Mouse (Mus musculus): ENCODE data around the gene Plekhb1. TPM values are rescaled to one million over a fixed set of nuclear protein-coding genes. Genes with fewer than 3 reads are reported as not detected.

Gene Plekhb1
- polyA plus RNA-seq (2015; fragmentation: Nextera tagmentation; extraction: Ambion mirVana), result 9.7 and 17.4 TPM in 2 replicates

- Histone ChIP-seq H3K9ac (ENCODE audit: low read depth, low read length) (peak within 1 kb of the TSS; percentile 28; the same call in 1 of the 2 replicates), H3K4me3 (ENCODE audit: low read depth, low read length) (no peak within 1 kb of the TSS), H3K27me3 (ENCODE audit: control insufficient read depth, insufficient read depth, low read depth, low read length) (no peaks in the 10 kb centered on the region), H3K9me3 (replicated peaks; ENCODE audit: control insufficient read depth, low read length, poor library complexity, severe bottlenecking) (no peaks in the 10 kb centered on the region), H3K4me1 (ENCODE audit: control insufficient read depth, insufficient read depth, low read length) (peaks cover 8% of the 10 kb centered on the region), H3K27ac (ENCODE audit: low read length) (no peak within 1 kb of the TSS), H3K4me2 (ENCODE audit: low read length) (peak within 1 kb of the TSS; percentile 37), H3K36me3 (ENCODE audit: control insufficient read depth, insufficient read depth, low read length) (no peaks in the 10 kb centered on the region)
- ATAC-seq, result no peak
- WGBS, result 40% methylated on average over 8 of the region's 8 CpGs
Measured at GRCm38 (mm10) chr7:100662231-100662630, at the start of gene Plekhb1. Plekhb1 (minus strand) TSS chr7:100662414.

- Histone ChIP-seq H3K36me3 (ENCODE audit: control insufficient read depth, insufficient read depth, low read length) (no peaks in the 10 kb centered on the region), H3K4me3 (ENCODE audit: low read depth, low read length) (peak overlapping the region; percentile 95), H3K9ac (ENCODE audit: low read depth, low read length) (peak overlapping the region; percentile 98), H3K9me3 (replicated peaks; ENCODE audit: control insufficient read depth, low read length, poor library complexity, severe bottlenecking) (no peaks in the 10 kb centered on the region), H3K4me1 (ENCODE audit: control insufficient read depth, insufficient read depth, low read length) (peaks cover 19% of the 10 kb centered on the region), H3K27ac (ENCODE audit: low read length) (peak overlapping the region; percentile 100), H3K27me3 (ENCODE audit: control insufficient read depth, insufficient read depth, low read depth, low read length) (no peaks in the 10 kb centered on the region), H3K4me2 (ENCODE audit: low read length) (peak overlapping the region; percentile 68)
- WGBS, result under 1% methylated on average over 20 of the region's 23 CpGs
- ATAC-seq, result peak; percentile 52
Measured at GRCm38 (mm10) chr7:100706883-100707480, 44.8 kb upstream of the Plekhb1 start.

DNA sequence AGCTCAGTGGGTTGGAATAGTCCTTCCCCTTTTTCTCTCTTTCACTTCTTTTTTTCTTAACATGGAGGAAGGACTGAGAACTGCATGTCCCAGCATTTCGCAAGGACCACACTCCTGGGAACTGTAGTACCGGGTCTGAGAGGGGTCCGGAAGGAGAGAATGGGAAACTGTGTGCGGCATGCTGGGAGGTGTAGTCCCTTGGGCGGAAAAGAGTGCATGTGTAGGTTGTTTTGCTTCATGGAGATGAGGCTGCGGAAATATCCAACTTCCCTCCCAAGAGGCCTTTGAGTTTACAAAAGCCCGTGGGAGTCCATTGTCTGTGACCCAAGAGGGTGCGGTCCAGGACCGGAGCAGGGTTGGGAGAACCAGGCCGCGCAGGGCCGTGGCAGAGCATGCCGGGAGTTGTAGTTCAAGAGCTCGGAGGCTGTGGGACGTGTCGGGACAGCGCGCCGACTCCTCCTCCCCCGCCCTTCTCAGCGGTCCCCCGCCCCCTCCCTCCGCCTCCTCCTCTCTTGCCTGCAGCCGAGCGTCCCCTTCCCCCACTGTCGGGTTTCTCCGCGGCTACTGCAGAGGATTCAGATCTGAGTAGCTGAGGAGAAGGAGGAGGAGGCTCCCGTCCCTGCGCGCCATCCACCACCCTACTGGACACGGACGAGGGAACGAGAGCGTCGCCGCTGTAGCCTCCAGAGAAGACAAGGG, 44.1 kb upstream of the Plekhb1 start, which contains the start of gene Fam168a:
TSS of gene Fam168a (plus strand) at position 493 of the 699 bp plus-strand sequence.
- Histone ChIP-seq H3K9ac (ENCODE audit: low read depth, low read length) (peak within 1 kb of the TSS; percentile 98), H3K4me2 (ENCODE audit: low read length) (peak within 1 kb of the TSS; percentile 68), H3K27me3 (ENCODE audit: control insufficient read depth, insufficient read depth, low read depth, low read length) (no peaks in the 10 kb centered on the region), H3K36me3 (ENCODE audit: control insufficient read depth, insufficient read depth, low read length) (no peaks in the 10 kb centered on the region), H3K4me1 (ENCODE audit: control insufficient read depth, insufficient read depth, low read length) (peaks cover 17% of the 10 kb centered on the region), H3K27ac (ENCODE audit: low read length) (peak within 1 kb of the TSS; percentile 100), H3K4me3 (ENCODE audit: low read depth, low read length) (peak within 1 kb of the TSS; percentile 95), H3K9me3 (replicated peaks; ENCODE audit: control insufficient read depth, low read length, poor library complexity, severe bottlenecking) (no peaks in the 10 kb centered on the region)
- peak; percentile 99 for ATAC-seq
- WGBS, result under 1% methylated on average over 34 of the region's 37 CpGs

DNA sequence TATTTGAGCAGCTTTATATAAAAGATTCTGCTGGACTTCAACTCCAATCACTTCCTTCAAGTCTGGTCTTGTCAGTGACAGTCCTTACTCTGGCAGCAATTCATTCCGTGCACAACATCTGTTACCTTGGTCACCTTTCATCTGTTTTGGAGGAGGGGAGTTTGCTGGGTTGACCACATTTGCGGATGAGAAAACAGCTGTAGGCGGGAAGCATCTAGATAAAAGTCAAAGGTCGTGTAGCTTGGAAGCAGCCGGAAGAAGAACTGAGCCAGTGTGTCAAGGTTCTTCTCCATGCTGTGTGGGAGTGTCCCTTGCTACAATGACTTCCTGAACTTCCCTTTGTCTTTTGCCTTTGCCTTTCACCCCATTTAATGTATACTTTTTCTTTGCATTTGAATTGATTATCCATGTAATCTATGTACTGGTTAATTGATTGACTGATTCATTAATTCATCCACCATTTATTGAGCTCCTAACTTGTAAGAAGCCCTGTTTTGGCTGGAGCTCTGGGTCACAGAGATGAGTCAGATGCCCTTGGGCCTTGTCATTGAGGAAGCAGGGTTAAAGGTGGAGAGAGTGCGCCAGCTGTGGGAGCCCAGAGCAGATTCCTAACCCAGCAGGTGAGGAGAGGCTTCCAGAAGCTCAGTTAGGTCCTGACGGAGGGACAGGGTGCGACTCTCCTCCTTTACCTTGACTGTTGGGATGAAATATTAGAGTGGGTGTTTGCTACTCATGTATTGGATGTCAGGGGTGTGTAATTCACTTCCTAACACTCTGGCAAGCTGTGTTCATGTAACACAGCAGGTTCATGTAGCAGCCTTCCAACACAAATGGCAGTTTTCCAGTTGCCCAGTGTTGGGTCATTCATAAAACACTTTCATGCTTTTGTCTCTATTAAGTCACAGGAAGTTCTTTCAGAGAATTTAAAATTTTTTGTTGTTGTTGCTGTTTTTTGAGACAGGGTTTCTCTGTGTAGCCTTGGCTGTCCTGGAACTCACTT, 37.9 kb upstream of the Plekhb1 start:
- Histone ChIP-seq H3K36me3 (ENCODE audit: control insufficient read depth, insufficient read depth, low read length) (no peaks in the 10 kb centered on the region), H3K9me3 (replicated peaks; ENCODE audit: control insufficient read depth, low read length, poor library complexity, severe bottlenecking) (no peaks in the 10 kb centered on the region), H3K27ac (ENCODE audit: low read length) (no peak overlapping the region), H3K4me1 (ENCODE audit: control insufficient read depth, insufficient read depth, low read length) (no peaks in the 10 kb centered on the region), H3K4me2 (ENCODE audit: low read length) (no peak overlapping the region), H3K4me3 (ENCODE audit: low read depth, low read length) (no peak overlapping the region), H3K9ac (ENCODE audit: low read depth, low read length) (no peak overlapping the region), H3K27me3 (ENCODE audit: control insufficient read depth, insufficient read depth, low read depth, low read length) (no peaks in the 10 kb centered on the region)
- ATAC-seq, result no peak
- 59% methylated on average over 8 of the region's 8 CpGs for WGBS

GRCm38 (mm10) chr7:100693199-100693598, 31.0 kb upstream of the Plekhb1 start:
- no peaks in the 10 kb centered on the region for H3K9me3 ChIP-seq (replicated peaks; ENCODE audit: control insufficient read depth, low read length, poor library complexity, severe bottlenecking)
- WGBS, result 74% methylated on average over 8 of the region's 8 CpGs
- H3K4me3 ChIP-seq (ENCODE audit: low read depth, low read length), result no peak overlapping the region
- H3K9ac ChIP-seq (ENCODE audit: low read depth, low read length), result no peak overlapping the region
- no peaks in the 10 kb centered on the region for H3K36me3 ChIP-seq (ENCODE audit: control insufficient read depth, insufficient read depth, low read length)
- no peaks in the 10 kb centered on the region for H3K4me1 ChIP-seq (ENCODE audit: control insufficient read depth, insufficient read depth, low read length)
- H3K4me2 ChIP-seq (ENCODE audit: low read length), result no peak overlapping the region
- ATAC-seq, result no peak
- no peak overlapping the region for H3K27ac ChIP-seq (ENCODE audit: low read length)
- no peaks in the 10 kb centered on the region for H3K27me3 ChIP-seq (ENCODE audit: control insufficient read depth, insufficient read depth, low read depth, low read length)

DNA sequence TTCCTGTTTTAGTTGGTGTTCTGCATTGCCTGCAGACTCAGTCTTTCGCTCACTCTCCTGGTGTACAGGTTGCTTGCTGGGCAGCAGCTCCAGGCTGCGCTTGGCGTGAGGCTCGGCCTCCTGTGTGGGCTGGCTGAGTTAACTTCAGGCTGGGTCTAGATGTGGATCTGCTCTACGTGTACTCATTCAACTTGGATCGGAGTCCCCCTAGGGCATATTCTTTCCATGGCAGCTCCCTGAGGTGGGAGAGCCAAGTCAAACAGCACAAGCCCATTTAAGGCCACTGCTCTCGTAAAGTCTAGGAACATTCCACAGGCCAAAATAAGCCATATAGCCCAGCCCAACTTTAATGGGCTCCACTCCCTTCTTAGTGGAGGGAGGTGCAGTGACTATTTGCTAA, 26.3 kb upstream of the Plekhb1 start:
- no peaks in the 10 kb centered on the region for H3K9me3 ChIP-seq (replicated peaks; ENCODE audit: control insufficient read depth, low read length, poor library complexity, severe bottlenecking)
- WGBS, result 90% methylated on average over 7 of the region's 7 CpGs
- H3K27ac ChIP-seq (ENCODE audit: low read length), result no peak overlapping the region
- H3K36me3 ChIP-seq (ENCODE audit: control insufficient read depth, insufficient read depth, low read length), result no peaks in the 10 kb centered on the region
- no peaks in the 10 kb centered on the region for H3K27me3 ChIP-seq (ENCODE audit: control insufficient read depth, insufficient read depth, low read depth, low read length)
- no peaks in the 10 kb centered on the region for H3K4me1 ChIP-seq (ENCODE audit: control insufficient read depth, insufficient read depth, low read length)
- H3K9ac ChIP-seq (ENCODE audit: low read depth, low read length), result no peak overlapping the region
- no peak overlapping the region for H3K4me3 ChIP-seq (ENCODE audit: low read depth, low read length)
- no peak for ATAC-seq
- H3K4me2 ChIP-seq (ENCODE audit: low read length), result no peak overlapping the region

DNA sequence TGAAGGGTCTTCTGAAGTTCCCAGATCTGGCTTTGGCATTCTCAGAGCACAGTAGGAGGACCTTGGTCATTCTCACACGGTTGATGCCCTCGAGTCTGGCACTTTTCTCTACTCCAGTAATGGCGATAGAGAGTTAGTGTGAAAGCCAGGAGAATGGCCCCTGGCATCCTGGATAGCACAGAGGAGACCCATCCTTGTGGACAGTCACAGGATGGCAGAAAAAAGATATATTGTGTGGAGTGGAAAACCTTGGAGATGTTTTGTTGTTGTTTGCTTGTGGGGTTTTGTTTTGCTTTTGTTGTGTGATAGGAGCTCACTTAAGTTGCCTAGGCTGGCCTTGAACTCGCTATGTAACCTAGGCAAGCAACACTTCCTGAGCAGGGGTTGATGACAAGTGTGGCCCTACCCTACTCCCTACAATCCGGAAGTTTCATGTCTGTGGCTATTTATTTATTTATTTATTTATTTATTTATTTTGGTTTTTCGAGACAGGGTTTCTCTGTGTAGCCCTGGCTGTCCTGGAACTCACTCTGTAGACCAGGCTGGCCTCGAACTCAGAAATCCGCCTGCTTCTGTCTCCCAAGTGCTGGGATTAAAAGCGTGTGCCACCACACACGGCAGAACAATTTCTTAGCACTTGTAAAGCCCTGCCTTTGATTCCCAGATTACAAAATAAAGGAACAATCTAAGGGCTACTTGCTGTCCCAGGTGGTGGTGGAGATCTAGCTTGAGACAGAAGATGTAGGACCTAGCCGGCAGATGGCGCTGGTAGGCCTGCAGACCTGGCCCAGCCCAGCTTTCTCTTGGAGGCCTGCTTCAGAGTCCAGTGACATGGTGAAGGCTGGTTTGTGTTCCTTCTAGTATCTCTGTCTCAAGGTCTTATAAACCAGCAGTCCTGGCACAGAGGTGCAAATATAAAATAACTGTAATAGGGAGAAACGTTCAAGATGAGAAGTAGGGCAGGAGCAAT, 23.1 kb upstream of the Plekhb1 start:
- H3K27ac ChIP-seq (ENCODE audit: low read length), result no peak overlapping the region
- no peak overlapping the region for H3K9ac ChIP-seq (ENCODE audit: low read depth, low read length)
- WGBS, result 43% methylated on average over 13 of the region's 13 CpGs

GRCm38 (mm10) chr7:100684538-100684937, 22.3 kb upstream of the Plekhb1 start:
- Histone ChIP-seq H3K9me3 (replicated peaks; ENCODE audit: control insufficient read depth, low read length, poor library complexity, severe bottlenecking) (no peaks in the 10 kb centered on the region), H3K27ac (ENCODE audit: low read length) (no peak overlapping the region), H3K9ac (ENCODE audit: low read depth, low read length) (no peak overlapping the region), H3K4me2 (ENCODE audit: low read length) (no peak overlapping the region), H3K4me1 (ENCODE audit: control insufficient read depth, insufficient read depth, low read length) (no peaks in the 10 kb centered on the region), H3K27me3 (ENCODE audit: control insufficient read depth, insufficient read depth, low read depth, low read length) (no peaks in the 10 kb centered on the region), H3K36me3 (ENCODE audit: control insufficient read depth, insufficient read depth, low read length) (no peaks in the 10 kb centered on the region), H3K4me3 (ENCODE audit: low read depth, low read length) (no peak overlapping the region)
- no peak for ATAC-seq
- 56% methylated on average over 7 of the region's 7 CpGs for WGBS

More for the DNA sequence above, 23.1 kb upstream of the Plekhb1 start:
- Histone ChIP-seq H3K4me2 (ENCODE audit: low read length) (no peak overlapping the region), H3K27me3 (ENCODE audit: control insufficient read depth, insufficient read depth, low read depth, low read length) (no peaks in the 10 kb centered on the region), H3K4me3 (ENCODE audit: low read depth, low read length) (no peak overlapping the region), H3K36me3 (ENCODE audit: control insufficient read depth, insufficient read depth, low read length) (no peaks in the 10 kb centered on the region), H3K4me1 (ENCODE audit: control insufficient read depth, insufficient read depth, low read length) (no peaks in the 10 kb centered on the region), H3K9me3 (replicated peaks; ENCODE audit: control insufficient read depth, low read length, poor library complexity, severe bottlenecking) (no peaks in the 10 kb centered on the region)
- ATAC-seq, result peak; percentile 86; the same call in 1 of the 2 replicates

Data from midbrain, embryonic 16.5 days (tissue).